Mouse (Mus musculus): ENCODE results near the gene Dydc2. TPM values are rescaled to one million over a fixed set of nuclear protein-coding genes. Genes with fewer than 3 reads are reported as not detected.
"Not testable (repeated sequence)": the region's sequence is repeated elsewhere in the genome, so short reads cannot be mapped to it uniquely, and the experiment has no call there.

Gene Dydc2
- polyA plus RNA-seq (2017; shearing (Covaris generic)) = not detected

DNA sequence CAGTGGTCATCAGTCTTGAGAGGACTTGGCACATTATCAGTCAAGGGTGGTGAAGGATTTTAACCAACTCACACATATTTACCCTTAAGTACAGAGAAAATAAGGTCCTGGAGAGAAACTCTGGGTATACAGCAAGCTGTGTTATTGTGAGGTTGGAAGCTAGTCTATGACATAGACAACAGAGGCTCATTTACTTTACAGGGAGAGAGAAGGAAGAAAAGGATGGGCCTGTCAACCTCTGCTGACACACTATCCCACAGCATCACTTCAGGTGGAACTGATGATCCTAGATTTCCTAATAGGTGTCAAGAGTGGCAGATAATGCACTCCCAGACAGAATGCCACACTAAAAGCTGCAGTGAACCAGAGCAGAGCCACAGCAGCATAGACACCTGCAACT is at the start of gene Dydc2:
Gene Dydc2 (minus strand): TSS at position 101 of the 400 bp plus-strand sequence.
- ATAC-seq = no peak

DNA sequence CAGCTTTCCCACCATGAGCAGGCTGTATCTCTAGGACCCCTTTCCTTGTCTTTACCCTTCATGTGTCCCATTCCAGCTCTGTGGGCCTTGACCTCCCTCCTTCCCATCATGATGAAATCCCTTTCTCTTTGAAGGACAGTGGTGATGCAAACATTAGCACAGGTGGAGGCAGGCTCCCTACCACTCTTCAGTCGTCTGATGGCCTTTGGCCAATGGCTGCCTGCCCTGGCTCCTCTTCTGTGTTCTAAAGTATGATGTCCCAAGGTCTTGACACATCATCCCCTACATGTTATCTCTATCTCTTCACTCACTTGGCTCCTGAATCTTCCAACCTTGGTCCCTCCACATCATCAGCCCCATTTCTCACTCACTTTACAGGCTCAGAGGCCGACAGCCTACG is 47.3 kb upstream of the Dydc2 start:
- ATAC-seq = no peak

DNA sequence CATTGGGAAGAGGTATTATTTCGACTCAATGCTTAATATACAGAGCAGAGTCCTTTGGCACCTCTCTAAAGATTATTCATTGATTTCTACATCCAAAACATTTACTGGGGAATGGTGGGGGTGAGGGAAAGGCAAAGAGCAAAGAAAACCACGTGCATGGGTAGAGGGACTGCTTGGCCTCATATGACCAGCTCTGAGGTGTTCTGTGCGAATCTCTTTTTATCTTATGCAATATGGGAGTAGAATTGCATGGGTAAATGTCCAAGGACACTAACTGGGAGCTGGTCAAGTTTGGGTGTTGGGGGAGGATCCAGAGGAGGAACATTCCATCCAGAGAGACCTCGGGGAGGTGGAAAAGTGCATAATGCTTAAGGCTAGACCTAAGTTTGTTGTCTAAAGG is 43.9 kb upstream of the Dydc2 start:
- no peak for ATAC-seq

DNA sequence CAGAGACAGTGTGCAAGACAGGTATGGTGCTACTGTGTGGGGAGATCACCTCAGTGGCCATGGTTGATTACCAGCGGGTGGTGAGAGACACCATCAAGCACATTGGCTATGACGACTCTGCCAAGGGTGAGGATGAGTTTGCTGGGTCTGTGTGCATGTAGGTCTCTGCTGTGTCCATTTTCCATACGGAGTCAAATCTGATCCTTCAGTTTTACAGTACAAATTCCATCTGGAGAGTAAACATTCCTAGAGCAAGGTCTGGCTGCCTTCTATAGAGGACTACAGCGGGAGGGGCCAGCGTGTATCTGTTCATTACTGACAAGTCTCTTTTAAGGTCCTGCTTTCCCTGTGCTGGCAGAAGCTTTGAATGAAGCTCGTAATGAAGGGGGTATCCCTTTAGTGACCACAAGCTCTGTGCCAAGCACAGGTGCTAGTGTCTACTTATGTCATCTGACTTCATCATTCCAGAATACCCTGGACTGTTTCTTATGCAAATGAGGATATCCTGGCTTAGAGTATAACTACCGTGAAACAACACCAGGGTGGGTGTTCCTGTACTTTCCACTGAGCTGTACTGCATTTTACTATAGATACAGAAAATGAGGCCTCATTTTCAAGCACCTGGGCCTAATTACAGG is 42.1 kb upstream of the Dydc2 start:
- no peak for ATAC-seq

DNA sequence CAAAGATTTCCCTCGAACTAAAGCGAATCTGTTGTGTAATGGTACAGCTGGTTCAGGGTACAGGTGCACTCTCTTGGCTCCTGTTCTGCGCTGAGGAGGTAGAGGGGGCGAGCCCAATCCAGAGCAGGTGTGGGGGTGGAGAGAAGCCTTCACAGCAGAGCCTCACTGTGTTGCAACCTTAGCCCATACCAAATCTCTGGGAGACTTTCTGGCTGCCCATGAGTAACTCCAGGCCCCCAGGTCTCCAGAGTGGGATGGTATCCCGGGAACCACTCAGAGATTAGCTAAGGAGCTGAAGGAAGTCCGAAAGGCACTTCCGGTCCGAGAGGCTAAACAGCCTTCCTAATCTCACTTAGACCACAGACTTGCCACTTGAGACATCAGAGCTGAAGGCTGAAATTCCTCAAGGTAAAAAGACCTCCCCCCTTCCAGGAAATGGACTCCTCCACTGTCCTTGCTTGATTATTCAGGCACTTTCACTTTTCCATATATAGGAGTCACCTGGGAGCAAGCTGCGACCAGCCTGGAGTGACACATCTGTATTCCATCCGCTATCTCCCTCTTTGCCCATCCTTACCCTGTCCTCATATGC is 35.9 kb upstream of the Dydc2 start, which contains the start of gene Mat1a:
Gene Mat1a (plus strand): TSS at position 183 of the 592 bp plus-strand sequence.
- ATAC-seq = no peak

- ATAC-seq = no peak
Observed at GRCm38 (mm10) chr14:41102269-41102668, 33.3 kb upstream of the Dydc2 start.

DNA sequence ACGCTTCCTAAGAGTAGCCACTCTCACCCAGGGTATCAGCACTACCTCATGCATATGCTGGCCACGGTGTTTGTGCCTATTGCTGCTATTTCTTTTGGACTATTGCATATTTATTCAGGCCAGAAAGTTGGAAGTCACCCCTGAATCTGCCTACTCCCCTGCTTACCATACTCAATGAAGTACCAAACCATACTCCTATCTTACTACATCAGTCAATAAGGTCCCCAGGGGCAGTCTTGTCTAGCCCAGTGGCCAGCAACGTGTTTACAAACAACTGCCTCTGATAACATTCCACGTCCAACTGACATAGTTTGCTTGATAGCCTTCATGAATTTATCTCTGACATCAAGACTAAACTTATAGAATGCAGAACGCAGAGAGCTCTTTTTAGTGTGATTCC is 32.2 kb upstream of the Dydc2 start:
- no peak for ATAC-seq

- no peak for ATAC-seq
Observed at GRCm38 (mm10) chr14:41100712-41101111, 31.7 kb upstream of the Dydc2 start.

GRCm38 (mm10) chr14:41098726-41099125 is 29.7 kb upstream of the Dydc2 start:
- ATAC-seq = no peak

DNA sequence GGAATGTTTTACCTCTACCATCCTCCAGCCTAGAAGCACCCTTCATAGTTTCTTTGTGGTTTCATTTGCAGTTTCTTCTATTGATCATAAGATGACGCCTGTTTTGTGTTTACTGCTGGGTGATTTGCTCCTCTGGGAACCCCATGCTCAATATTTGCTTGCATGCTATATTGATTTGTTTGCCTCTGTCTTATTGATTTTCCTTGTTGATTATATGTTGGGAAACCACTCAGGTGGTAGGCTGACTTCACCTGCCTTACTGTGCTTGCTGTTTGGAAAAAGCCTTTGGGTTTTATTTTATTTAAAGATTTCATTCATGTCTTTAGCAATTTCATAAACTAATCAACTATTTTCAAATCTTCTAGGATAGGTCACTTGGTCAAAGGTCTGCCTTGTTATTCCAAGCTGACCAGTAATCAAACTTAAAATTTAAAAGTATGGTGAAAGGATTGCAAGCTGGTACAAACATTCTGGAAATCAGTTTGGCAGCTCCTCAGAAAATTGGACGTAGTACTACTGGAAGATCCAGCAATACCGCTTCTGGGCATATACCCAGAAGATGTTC is 27.4 kb upstream of the Dydc2 start:
- no peak for ATAC-seq

DNA sequence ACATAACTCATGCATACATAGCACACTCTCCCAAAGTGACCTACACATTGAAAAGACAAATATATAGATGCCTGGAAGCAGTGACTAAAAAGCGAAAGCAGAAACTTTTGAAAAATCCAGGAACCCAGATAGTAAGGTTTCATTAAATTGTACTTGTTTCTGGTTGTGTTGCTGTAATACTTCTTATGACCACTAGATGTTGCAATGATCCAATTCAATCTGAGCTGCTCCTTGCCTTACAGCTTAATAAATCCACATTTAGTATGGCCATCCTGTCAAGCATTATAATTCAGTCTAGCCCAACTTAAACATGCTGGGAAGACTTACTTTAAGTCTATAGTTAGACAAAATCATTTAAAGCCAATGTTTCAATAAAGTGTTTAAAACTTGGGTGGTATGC is 25.1 kb upstream of the Dydc2 start:
- ATAC-seq = no peak

GRCm38 (mm10) chr14:41090777-41091176 is 21.8 kb upstream of the Dydc2 start:
- ATAC-seq = no peak

DNA sequence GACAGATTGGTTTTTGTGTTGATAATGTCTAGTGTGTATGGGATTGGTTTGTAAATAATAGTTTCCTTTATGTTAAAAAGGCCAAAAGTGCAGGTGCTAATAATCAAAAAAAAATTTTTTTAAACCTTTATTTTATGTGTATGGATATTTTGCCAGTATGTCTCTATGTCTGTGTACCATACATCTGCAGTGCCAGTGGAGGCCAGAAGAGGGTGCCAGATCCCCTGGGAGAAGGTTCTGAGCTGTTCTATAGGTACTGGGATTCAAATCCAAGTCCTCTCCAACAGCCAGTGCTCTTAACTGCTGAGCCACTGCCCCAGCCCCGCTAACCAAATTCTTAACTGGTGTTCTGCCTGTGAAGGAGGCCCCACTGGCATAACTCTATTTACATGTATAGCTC is 18.5 kb upstream of the Dydc2 start:
- no peak for ATAC-seq

GRCm38 (mm10) chr14:41082408-41082807 is 13.4 kb upstream of the Dydc2 start:
- ATAC-seq = no peak

DNA sequence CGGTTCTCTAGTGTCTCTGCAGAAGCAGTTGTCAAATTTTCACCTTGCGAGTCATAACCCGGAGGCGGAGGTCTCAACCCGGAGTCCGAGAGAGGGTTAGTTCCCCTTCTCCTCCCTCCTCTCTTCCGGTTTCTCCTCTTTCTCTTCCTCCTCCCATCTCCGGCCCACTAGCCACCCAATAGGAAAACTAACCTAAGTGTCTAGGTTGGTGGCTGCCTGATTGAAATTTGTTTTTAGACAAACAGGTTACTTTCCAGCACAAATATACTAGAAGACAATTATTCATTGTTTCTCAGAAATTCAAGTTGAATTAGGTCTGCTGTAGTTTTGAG is 3.9 kb upstream of the Dydc2 start:
- ATAC-seq = no peak

GRCm38 (mm10) chr14:41072229-41072943 is 3.4 kb upstream of the Dydc2 start, which contains the start of gene Dydc1:
Dydc1 (plus strand) TSS chr14:41072911.
- ATAC-seq = no peak

- ATAC-seq = no peak
Observed at GRCm38 (mm10) chr14:41070343-41070742, 1.3 kb upstream of the Dydc2 start.

DNA sequence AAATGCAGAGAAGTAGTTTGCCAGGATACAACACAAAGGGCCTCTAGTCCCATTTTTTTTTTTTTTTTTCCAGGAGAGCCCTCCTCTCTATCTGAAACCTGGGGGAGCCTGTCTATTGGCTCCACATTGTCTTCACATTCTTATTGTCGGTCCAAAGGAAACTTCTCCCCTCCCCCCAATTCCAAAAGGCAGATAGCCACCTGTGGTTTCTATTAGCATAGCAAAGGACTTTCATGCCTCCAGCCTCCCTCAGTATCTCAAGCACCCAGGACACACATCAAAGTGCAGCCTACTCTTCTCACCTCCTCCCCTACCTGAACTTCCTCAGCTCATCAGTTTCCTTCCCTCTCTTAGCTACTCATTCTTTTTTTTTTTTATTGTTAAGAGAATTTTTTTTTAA is 2.6 kb downstream of the Dydc2 start:
- ATAC-seq = no peak

GRCm38 (mm10) chr14:41065168-41065567 is 3.8 kb downstream of the Dydc2 start:
- ATAC-seq = no peak

- ATAC-seq = not testable (repeated sequence)
Observed at GRCm38 (mm10) chr14:41053190-41053589, 15.8 kb downstream of the Dydc2 start.

DNA sequence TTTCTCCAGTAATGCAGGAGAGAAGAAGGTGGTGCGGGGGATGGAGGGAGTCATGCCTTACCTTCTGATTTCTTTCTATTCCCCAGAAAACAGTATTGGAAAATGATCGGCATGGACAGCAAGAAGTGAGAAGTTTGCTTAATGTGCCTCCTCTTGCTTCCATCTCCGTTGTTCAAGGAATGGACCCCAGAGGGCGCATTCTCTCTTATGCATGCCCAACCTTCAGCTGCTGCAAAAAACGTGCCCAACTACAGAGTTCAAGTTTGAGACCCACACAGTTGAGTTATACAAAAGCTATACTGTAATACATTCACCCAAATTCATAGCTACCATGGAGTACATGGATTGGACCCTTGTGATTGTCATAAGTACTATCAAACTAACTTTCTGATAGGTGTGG is 16.5 kb downstream of the Dydc2 start:
- no peak for ATAC-seq

DNA sequence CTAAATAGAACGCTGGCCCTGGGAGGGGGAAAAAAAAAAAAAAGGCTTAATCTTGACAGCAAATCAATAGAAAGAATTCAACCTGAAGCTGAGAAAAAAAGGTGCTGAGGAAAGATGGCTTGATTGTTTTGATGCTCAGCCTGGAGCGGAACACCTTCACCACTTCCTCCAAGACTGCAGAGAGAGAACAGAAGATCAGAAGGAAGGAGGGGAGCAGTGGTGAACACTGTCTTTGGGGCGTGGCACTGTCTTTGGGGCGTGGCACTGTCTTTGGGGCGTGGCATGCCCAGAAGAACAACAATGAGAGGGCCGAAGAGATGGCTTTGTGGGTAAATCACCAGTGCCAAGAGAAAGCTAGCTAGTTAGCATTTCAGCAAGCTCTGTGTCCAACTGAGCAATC is 18.5 kb downstream of the Dydc2 start:
- ATAC-seq = peak; percentile 90

GRCm38 (mm10) chr14:41047402-41047801 is 21.6 kb downstream of the Dydc2 start:
- ATAC-seq = no peak

Measured in activated CD4-positive, CD25-positive, alpha-beta regulatory T cell, adult 4 months (primary cell).